Mouse (Mus musculus) intestine, embryonic 15.5 days (tissue): ENCODE data around the gene Mroh3. TPM values are rescaled to one million over a fixed set of nuclear protein-coding genes. Genes with fewer than 3 reads are reported as not detected.

Experiments used
- ATAC-seq: fragments of 200-750 bp; cut with Nextera tagmentation; 2 replicates; pipeline ENCODE4 v1.8.0; 2017; ENCODE audit warnings: moderate TSS enrichment, moderate library complexity
- H3K27ac ChIP-seq: fragments of 300-500 bp; sonication (generic); 2 replicates; pipeline ENCODE4 v1.5.1; 2015; ENCODE audit warnings: mild to moderate bottlenecking, inconsistent platforms
- H3K27me3 ChIP-seq: fragments of 300-500 bp; sonication (generic); replicated peaks from 2 replicates; pipeline ENCODE4 v1.6.1; 2015; ENCODE audit warnings: inconsistent platforms
- H3K36me3 ChIP-seq: fragments of 300-500 bp; sonication (generic); 2 replicates; pipeline ENCODE4 v1.6.1; 2015; ENCODE audit warnings: inconsistent platforms
- H3K4me1 ChIP-seq: fragments of 300-500 bp; sonication (generic); replicated peaks from 2 replicates; pipeline ENCODE4 v1.6.1; 2015; ENCODE audit warnings: inconsistent platforms
- H3K4me2 ChIP-seq: fragments of 300-500 bp; sonication (generic); replicated peaks from 2 replicates; pipeline ENCODE4 v1.6.1; 2015; ENCODE audit warnings: mild to moderate bottlenecking, inconsistent platforms
- H3K4me3 ChIP-seq: fragments of 300-500 bp; sonication (generic); replicated peaks from 2 replicates; pipeline ENCODE4 v1.5.1; 2015; ENCODE audit warnings: inconsistent platforms
- H3K9ac ChIP-seq: fragments of 300-500 bp; sonication (generic); 2 replicates; pipeline ENCODE4 v1.6.1; 2015; ENCODE audit warnings: inconsistent platforms
- H3K9me3 ChIP-seq: fragments of 300-500 bp; sonication (generic); 2 replicates; pipeline ENCODE4 v1.6.1; 2016; ENCODE audit warnings: inconsistent platforms
- WGBS: fragments of 180-500 bp; shearing (Covaris S2); methylation state at CpG from one replicate; pipeline ENCODE4 v1.1.7; 2015; 5-methylcytosine and 5-hydroxymethylcytosine counted together
- polyA plus RNA-seq: library from polyadenylated mRNA; unstranded; fragments of >200 nt; fragmentation: Nextera tagmentation; extraction: Ambion mirVana; gene quantifications from 2 replicates; pipeline ENCODE4 v1.2.1, GENCODE M21; 2015

Gene Mroh3
- polyA plus RNA-seq, 1 experiment from 2014 or later, result 0.63 TPM

DNA sequence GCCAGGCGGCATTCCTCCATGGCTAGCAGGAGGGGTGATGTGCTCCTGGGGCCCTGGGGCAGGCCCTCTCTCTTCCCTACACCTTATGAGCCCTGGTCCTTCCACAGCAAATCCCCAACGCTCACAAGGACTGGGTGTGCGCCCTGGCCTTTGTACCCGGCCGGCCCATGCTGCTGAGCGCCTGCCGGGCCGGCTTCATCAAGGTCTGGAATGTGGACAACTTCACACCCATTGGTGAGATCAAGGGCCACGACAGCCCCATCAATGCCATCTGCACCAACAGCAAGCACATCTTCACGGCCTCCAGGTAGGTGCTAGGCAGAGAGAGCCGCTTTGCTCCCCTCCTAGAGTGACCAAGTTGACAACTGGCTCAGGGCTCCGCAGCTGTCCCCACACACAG is 39.9 kb downstream of the Mroh3 start:
- H3K4me1 ChIP-seq, result peaks cover 37% of the 10 kb centered on the region
- no peaks in the 10 kb centered on the region for H3K9me3 ChIP-seq
- H3K27ac ChIP-seq, result peak overlapping the region; percentile 59; the same call in 1 of the 2 replicates
- H3K36me3 ChIP-seq, result peaks cover 4% of the 10 kb centered on the region
- peak; percentile 67 for ATAC-seq
- WGBS, result 52% methylated on average over 12 of the region's 12 CpGs
- H3K4me2 ChIP-seq, result no peak overlapping the region; the same call in 1 of the 2 replicates
- H3K9ac ChIP-seq, result no peak overlapping the region
- no peak overlapping the region for H3K4me3 ChIP-seq
- no peaks in the 10 kb centered on the region for H3K27me3 ChIP-seq

DNA sequence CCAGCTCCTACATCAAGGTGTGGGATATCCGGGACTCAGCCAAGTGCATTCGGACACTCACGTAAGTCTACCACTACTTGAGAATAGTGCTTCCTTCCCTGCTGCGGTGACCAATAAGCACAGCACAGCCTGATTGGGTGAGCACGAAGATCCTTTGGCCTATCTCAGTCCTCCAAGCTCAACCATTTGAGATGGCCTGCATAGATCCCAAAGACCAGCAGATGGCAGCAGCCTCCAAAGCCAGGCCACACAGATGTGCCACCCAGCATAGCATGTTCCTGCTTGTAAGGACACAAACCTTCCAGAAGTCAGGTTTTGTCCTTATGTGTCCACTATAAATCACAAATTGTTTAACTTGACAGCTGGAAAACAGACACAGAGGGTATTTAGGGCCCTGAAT is 42.5 kb downstream of the Mroh3 start:
- H3K4me1 ChIP-seq, result peaks cover 28% of the 10 kb centered on the region
- no peaks in the 10 kb centered on the region for H3K9me3 ChIP-seq
- no peak overlapping the region for H3K4me2 ChIP-seq
- peak; percentile 56 for ATAC-seq
- H3K36me3 ChIP-seq, result peaks cover 4% of the 10 kb centered on the region
- no peak overlapping the region for H3K9ac ChIP-seq
- no peak overlapping the region for H3K4me3 ChIP-seq
- H3K27me3 ChIP-seq, result no peaks in the 10 kb centered on the region
- no peak overlapping the region for H3K27ac ChIP-seq
- WGBS, result 2% methylated on average over 5 of the region's 5 CpGs

DNA sequence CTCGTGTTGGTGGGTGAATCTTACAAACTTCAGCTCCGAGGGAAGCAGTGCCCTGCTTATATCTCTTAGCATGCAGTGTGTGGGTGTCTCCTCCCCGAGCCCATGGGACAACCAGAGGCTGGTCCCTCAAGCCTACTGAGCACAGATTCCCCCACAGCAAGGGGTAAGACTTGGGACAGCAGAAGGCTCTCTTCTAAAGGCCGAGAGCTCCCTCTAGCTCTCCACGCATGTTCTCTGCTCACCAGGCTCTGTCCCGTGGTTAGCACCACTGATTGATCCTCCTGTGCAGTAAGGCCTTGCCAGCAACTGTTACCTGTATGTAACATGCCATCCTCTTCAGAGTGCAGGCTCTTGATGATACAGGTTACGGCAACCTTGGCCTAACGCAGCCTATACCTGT is 45.0 kb downstream of the Mroh3 start:
- ATAC-seq, result no peak
- H3K27ac ChIP-seq, result no peak overlapping the region
- H3K27me3 ChIP-seq, result no peaks in the 10 kb centered on the region
- H3K4me2 ChIP-seq, result no peak overlapping the region
- whole genome bisulfite sequencing, result 75% methylated on average over 8 of the region's 8 CpGs
- H3K4me3 ChIP-seq, result no peak overlapping the region
- H3K9ac ChIP-seq, result no peak overlapping the region
- peaks cover 7% of the 10 kb centered on the region; the same call in 1 of the 2 replicates for H3K4me1 ChIP-seq
- H3K36me3 ChIP-seq, result peaks cover 4% of the 10 kb centered on the region
- no peaks in the 10 kb centered on the region for H3K9me3 ChIP-seq

- Histone ChIP-seq H3K4me1 (no peaks in the 10 kb centered on the region), H3K4me2 (no peak overlapping the region), H3K4me3 (no peak overlapping the region), H3K9me3 (no peaks in the 10 kb centered on the region), H3K9ac (no peak overlapping the region), H3K36me3 (peaks cover 3% of the 10 kb centered on the region; the same call in 1 of the 2 replicates), H3K27ac (no peak overlapping the region), H3K27me3 (no peaks in the 10 kb centered on the region)
- 64% methylated on average over 2 of the region's 2 CpGs for WGBS
- no peak for ATAC-seq
Observed at GRCm38 (mm10) chr1:136165436-136165835, 47.2 kb downstream of the Mroh3 start.

DNA sequence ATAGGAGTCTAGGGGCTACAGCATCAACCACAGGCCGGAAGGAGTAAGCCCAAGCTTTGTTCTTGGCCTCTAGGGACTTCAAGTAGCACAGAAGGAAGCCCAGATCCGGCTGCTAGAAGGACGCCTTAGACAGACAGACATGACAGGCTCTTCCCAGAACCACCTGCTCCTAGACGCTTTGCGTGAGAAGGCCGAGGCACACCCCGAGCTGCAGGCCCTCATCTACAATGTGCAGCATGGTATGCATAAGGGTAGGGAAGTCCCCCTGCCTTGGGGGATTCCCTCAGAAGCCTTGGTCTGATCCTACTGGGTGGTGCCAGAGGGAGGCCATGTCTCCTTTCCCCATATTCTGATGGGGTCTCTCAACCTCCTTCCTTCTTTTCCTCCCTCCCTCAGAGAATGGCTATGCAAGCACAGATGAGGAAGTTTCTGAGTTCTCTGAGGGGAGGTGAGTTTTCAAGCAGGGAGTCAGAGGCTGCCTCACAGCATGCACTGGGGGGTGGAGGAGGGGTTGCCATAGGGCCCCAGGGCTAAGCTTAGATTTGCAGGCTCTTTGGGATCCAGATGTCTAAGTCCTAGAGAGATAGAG is 51.2 kb downstream of the Mroh3 start:
- WGBS, result 96% methylated on average over 7 of the region's 7 CpGs
- no peak overlapping the region for H3K9ac ChIP-seq
- H3K27ac ChIP-seq, result no peak overlapping the region
- H3K4me3 ChIP-seq, result no peak overlapping the region
- no peaks in the 10 kb centered on the region for H3K9me3 ChIP-seq
- no peak overlapping the region for H3K4me2 ChIP-seq
- no peaks in the 10 kb centered on the region for H3K27me3 ChIP-seq
- no peak for ATAC-seq
- no peaks in the 10 kb centered on the region for H3K4me1 ChIP-seq
- H3K36me3 ChIP-seq, result peaks cover 28% of the 10 kb centered on the region

DNA sequence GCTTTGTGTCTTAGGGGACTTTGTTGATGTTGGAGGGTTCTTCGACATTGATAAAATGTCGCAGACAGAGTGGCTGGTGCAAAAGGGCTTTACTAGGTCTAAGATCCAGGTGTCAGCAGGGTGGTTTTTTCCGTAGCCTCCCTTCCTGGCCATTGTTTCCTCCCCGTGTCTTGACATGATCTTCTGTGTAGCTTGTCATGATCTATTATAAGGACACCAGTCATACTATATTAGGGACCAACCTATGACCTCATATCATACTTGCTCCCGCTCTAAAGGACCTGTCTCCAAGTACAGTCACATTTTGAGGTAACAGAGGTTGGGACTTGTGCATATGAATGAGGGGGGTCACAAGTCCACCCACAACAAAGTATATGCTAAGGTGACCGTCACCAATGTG is 51.7 kb downstream of the Mroh3 start:
- Histone ChIP-seq H3K9me3 (no peaks in the 10 kb centered on the region), H3K36me3 (peaks cover 28% of the 10 kb centered on the region), H3K4me3 (no peak overlapping the region), H3K9ac (no peak overlapping the region), H3K27ac (no peak overlapping the region), H3K27me3 (no peaks in the 10 kb centered on the region), H3K4me2 (no peak overlapping the region), H3K4me1 (no peaks in the 10 kb centered on the region)
- WGBS, result 85% methylated on average over 6 of the region's 6 CpGs
- ATAC-seq, result no peak

GRCm38 (mm10) chr1:136160297-136160696 is 52.3 kb downstream of the Mroh3 start:
- no peak overlapping the region for H3K27ac ChIP-seq

GRCm38 (mm10) chr1:136159830-136160229 is 52.8 kb downstream of the Mroh3 start:
- no peak overlapping the region for H3K4me3 ChIP-seq
- no peaks in the 10 kb centered on the region for H3K27me3 ChIP-seq
- no peak overlapping the region for H3K9ac ChIP-seq
- WGBS, result 56% methylated on average over 12 of the region's 12 CpGs
- ATAC-seq, result no peak
- no peaks in the 10 kb centered on the region for H3K4me1 ChIP-seq
- H3K4me2 ChIP-seq, result no peak overlapping the region
- H3K9me3 ChIP-seq, result no peaks in the 10 kb centered on the region
- H3K27ac ChIP-seq, result no peak overlapping the region
- H3K36me3 ChIP-seq, result peaks cover 28% of the 10 kb centered on the region

More at GRCm38 (mm10) chr1:136160297-136160696, 52.3 kb downstream of the Mroh3 start:
- H3K9me3 ChIP-seq, result no peaks in the 10 kb centered on the region
- no peaks in the 10 kb centered on the region for H3K4me1 ChIP-seq
- no peak overlapping the region for H3K9ac ChIP-seq
- H3K4me2 ChIP-seq, result no peak overlapping the region
- H3K27me3 ChIP-seq, result no peaks in the 10 kb centered on the region
- H3K36me3 ChIP-seq, result peaks cover 28% of the 10 kb centered on the region
- WGBS, result 87% methylated on average over 12 of the region's 12 CpGs
- ATAC-seq, result no peak
- no peak overlapping the region for H3K4me3 ChIP-seq

GRCm38 (mm10) chr1:136156951-136157350 is 55.7 kb downstream of the Mroh3 start:
- no peak overlapping the region for H3K9ac ChIP-seq
- H3K9me3 ChIP-seq, result no peaks in the 10 kb centered on the region
- no peaks in the 10 kb centered on the region for H3K27me3 ChIP-seq
- peaks cover 31% of the 10 kb centered on the region for H3K36me3 ChIP-seq
- 90% methylated on average over 4 of the region's 4 CpGs for WGBS
- no peaks in the 10 kb centered on the region for H3K4me1 ChIP-seq
- H3K4me3 ChIP-seq, result no peak overlapping the region
- H3K27ac ChIP-seq, result no peak overlapping the region
- H3K4me2 ChIP-seq, result no peak overlapping the region
- 0 out of 2 replicates have a peak, but pooled peaks have one; percentile 24 for ATAC-seq

DNA sequence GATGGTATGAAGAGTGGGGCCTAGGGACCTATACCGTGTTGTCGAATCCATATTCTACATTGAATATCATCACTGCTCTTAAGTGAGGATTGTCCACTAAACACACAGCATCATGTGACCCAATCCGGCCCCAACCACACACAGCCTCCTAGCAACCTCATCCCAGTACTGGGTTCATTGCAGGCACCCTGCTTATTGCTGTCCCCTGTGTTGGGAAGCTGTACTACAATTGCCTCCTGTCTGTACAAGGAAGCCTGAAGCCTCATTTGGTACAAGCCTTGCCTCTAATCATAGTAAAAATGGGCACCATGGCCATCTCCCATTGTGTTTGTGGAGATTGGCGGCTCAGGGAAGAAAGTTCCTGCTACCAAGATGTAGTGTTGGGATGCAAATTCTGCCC is 56.3 kb downstream of the Mroh3 start:
- H3K27me3 ChIP-seq, result no peaks in the 10 kb centered on the region
- no peak overlapping the region for H3K9ac ChIP-seq
- H3K36me3 ChIP-seq, result peaks cover 34% of the 10 kb centered on the region
- no peak overlapping the region for H3K4me2 ChIP-seq
- no peak for ATAC-seq
- no peaks in the 10 kb centered on the region for H3K9me3 ChIP-seq
- H3K27ac ChIP-seq, result no peak overlapping the region
- no peak overlapping the region for H3K4me3 ChIP-seq
- no peaks in the 10 kb centered on the region for H3K4me1 ChIP-seq
- WGBS, result 93% methylated on average over 4 of the region's 4 CpGs

DNA sequence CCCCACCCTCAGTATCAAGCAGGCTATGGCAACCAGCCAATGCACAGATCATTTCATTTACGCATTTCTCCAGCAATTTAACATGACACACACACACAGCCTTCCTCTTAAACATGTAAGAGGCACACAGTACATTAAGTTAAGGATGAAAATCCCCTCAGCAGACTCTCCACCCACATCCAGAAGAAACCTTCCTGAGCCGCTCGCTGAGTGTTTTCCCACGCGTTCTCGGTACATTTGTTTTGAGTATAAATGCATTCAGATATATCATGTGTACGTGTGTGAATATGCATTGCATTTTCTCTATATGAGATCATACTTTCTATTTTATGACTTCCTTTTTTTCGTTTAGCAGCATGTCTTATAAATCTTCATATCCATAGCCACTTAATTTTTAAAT is 61.3 kb downstream of the Mroh3 start:
- Histone ChIP-seq H3K27me3 (no peaks in the 10 kb centered on the region), H3K4me3 (no peak overlapping the region), H3K9ac (no peak overlapping the region), H3K4me1 (no peaks in the 10 kb centered on the region), H3K36me3 (peaks cover 20% of the 10 kb centered on the region), H3K27ac (no peak overlapping the region), H3K4me2 (no peak overlapping the region), H3K9me3 (no peaks in the 10 kb centered on the region)
- WGBS, result 64% methylated on average over 8 of the region's 8 CpGs
- no peak for ATAC-seq

- Histone ChIP-seq H3K4me1 (no peaks in the 10 kb centered on the region), H3K27ac (no peak overlapping the region), H3K4me2 (no peak overlapping the region), H3K9me3 (no peaks in the 10 kb centered on the region), H3K9ac (no peak overlapping the region), H3K27me3 (no peaks in the 10 kb centered on the region), H3K4me3 (no peak overlapping the region), H3K36me3 (peaks cover 20% of the 10 kb centered on the region)
- ATAC-seq, result 0 out of 2 replicates have a peak, but pooled peaks have one; percentile 35
- WGBS, result 87% methylated on average over 9 of the region's 9 CpGs
Observed at GRCm38 (mm10) chr1:136149702-136150101, 62.9 kb downstream of the Mroh3 start.

DNA sequence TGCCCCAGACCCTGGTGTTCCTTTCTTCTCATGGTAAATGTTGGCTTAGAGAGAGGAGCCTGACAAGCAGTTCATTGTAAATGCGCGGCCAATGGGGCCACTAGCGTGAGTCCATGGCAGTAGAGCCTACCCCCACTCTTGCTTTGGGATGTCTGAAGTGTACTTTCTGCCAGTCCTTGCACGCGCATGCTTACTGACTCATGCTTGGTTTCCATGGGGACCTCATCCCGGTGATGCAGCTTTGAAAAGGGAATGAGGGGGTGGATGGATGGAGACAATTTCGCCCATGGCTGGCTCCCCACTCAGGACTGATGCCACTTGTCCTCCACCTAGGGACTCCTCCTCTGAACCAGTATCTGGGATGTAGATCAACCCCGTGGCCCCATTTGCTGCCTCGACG is 69.1 kb downstream of the Mroh3 start:
- ATAC-seq, result no peak
- no peaks in the 10 kb centered on the region for H3K9me3 ChIP-seq
- no peak overlapping the region for H3K27ac ChIP-seq
- peaks cover 5% of the 10 kb centered on the region; the same call in 1 of the 2 replicates for H3K36me3 ChIP-seq
- H3K4me2 ChIP-seq, result no peak overlapping the region
- 93% methylated on average over 10 of the region's 10 CpGs for WGBS
- H3K9ac ChIP-seq, result no peak overlapping the region
- H3K4me3 ChIP-seq, result no peak overlapping the region
- H3K27me3 ChIP-seq, result no peaks in the 10 kb centered on the region
- H3K4me1 ChIP-seq, result peaks cover 33% of the 10 kb centered on the region
